Mouse (Mus musculus) cortical plate, adult 2 months (tissue): ENCODE measurements at regions not wholly inside any gene's neighbourhood (a gene's known extent, or its start where the extent isn't known, plus 50 kb on each side); places are given as distances from the start of the nearest gene placed in this dataset.

Source experiments
- CTCF ChIP-seq: fragments of 200-500 bp; IDR thresholded peaks from 2 replicates; pipeline ENCODE4 v1.5.1; 2011; ENCODE audit warnings: mild to moderate bottlenecking, control low read depth, low read length; ENCODE audit not compliant: insufficient read depth; ENCODE audit errors: extremely low read depth
- POLR2A ChIP-seq: fragments of 200-500 bp; IDR thresholded peaks from 2 replicates; pipeline ENCODE4 v1.6.1; 2011; ENCODE audit warnings: mild to moderate bottlenecking, low read length, control low read depth; ENCODE audit not compliant: insufficient read depth; ENCODE audit errors: extremely low read depth

DNA sequence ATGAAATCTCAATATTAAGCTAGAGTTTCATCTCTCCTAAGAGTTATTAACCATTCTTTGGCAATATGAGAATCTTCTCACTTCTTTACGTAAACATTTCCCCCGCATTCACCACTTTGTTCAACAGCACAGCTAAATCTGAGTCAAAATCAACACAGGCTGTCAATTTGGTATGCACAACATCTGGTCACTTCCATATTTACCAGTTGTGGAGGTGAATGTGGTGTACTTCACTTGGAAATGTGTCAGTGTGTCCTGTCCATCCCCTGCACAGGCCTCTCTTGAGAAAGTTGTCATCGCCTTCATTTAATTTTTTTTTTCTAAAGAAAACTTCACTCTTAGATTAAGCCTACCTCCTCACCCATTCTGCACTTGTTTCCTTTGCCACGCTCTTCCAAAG is 550.4 kb downstream of the Otol1 start:
- TF ChIP-seq CTCF (no peak), POLR2A (no peak)
